Mouse (Mus musculus): ENCODE results near the gene Eloa. TPM values are rescaled to one million over a fixed set of nuclear protein-coding genes. Genes with fewer than 3 reads are reported as not detected.

Eloa gene
- polyA plus RNA-seq, 1 experiment from 2014 or later: 27.0 TPM

DNA sequence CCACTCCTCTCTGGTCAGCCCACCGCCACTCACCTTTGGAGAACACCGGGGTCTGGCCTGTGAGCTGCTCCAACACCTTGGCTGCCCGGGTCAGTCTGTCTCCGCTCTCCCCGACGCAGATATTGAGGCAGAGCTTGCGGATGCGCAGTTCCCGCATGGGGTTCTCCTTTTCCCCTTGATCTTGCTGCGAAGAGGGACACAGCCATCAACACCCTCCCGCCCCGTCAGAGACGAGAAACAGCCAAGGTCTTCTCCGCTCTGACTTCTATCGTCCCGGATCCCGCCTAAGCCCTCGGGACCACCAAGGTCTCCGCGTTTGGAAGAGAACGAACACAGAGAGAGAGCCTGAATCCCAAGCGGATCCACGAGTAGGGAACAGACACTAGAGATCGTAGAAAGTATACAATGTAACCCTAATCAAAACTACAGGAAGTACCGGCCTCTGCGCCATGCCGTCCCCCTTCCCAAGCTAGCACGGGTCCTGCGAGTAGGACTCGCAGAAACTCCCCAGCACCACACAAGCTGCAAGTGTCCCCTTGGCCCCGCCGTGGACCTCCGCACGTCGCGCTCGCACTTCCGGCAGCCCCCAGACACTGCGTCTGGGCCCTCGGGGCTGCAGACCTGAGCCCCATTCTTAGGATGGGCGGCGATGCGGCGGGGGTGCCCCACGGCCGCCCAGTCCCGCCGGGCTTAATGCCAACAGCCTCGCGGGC, 31.1 kb upstream of the Eloa start:
- H3K27me3 ChIP-seq: peaks cover 18% of the 10 kb centered on the region
- peak; percentile 63 for ATAC-seq (ENCODE audit: insufficient read depth)
- H3K4me3 ChIP-seq (replicated peaks): peak overlapping the region; percentile 77
- H3K36me3 ChIP-seq (replicated peaks): peaks cover 42% of the 10 kb centered on the region
- under 1% methylated on average over 50 of the region's 50 CpGs for WGBS (ENCODE audit: insufficient replicate concordance)
- peak overlapping the region; percentile 95 for H3K9ac ChIP-seq
- peak overlapping the region; percentile 78 for H3K4me2 ChIP-seq
- peaks cover 51% of the 10 kb centered on the region for H3K4me1 ChIP-seq (replicated peaks)
- no peaks in the 10 kb centered on the region for H3K9me3 ChIP-seq (replicated peaks)
- H3K27ac ChIP-seq (replicated peaks): peak overlapping the region; percentile 64

GRCm38 (mm10) chr4:136052060-136052459, 30.5 kb upstream of the Eloa start:
- 1% methylated on average over 3 of the region's 3 CpGs for WGBS (ENCODE audit: insufficient replicate concordance)

GRCm38 (mm10) chr4:136050226-136050625, 28.7 kb upstream of the Eloa start:
- H3K9ac ChIP-seq: peak overlapping the region; percentile 21; the same call in 1 of the 2 replicates
- H3K4me3 ChIP-seq (replicated peaks): no peak overlapping the region
- no peak overlapping the region for H3K27ac ChIP-seq (replicated peaks)
- H3K4me2 ChIP-seq: no peak overlapping the region; the same call in 1 of the 2 replicates
- ATAC-seq (ENCODE audit: insufficient read depth): no peak
- peaks cover 57% of the 10 kb centered on the region for H3K36me3 ChIP-seq (replicated peaks)
- WGBS (ENCODE audit: insufficient replicate concordance): 89% methylated on average over 6 of the region's 6 CpGs
- H3K4me1 ChIP-seq (replicated peaks): peaks cover 58% of the 10 kb centered on the region
- no peaks in the 10 kb centered on the region for H3K9me3 ChIP-seq (replicated peaks)
- H3K27me3 ChIP-seq: peaks cover 6% of the 10 kb centered on the region; the same call in 1 of the 2 replicates

More at GRCm38 (mm10) chr4:136052060-136052459, 30.5 kb upstream of the Eloa start:
- H3K27ac ChIP-seq (replicated peaks): peak overlapping the region; percentile 64
- H3K9me3 ChIP-seq (replicated peaks): no peaks in the 10 kb centered on the region
- peak overlapping the region; percentile 78 for H3K4me2 ChIP-seq
- peaks cover 18% of the 10 kb centered on the region for H3K27me3 ChIP-seq
- ATAC-seq (ENCODE audit: insufficient read depth): no peak
- H3K36me3 ChIP-seq (replicated peaks): peaks cover 48% of the 10 kb centered on the region
- peaks cover 57% of the 10 kb centered on the region for H3K4me1 ChIP-seq (replicated peaks)
- H3K9ac ChIP-seq: peak overlapping the region; percentile 95
- H3K4me3 ChIP-seq (replicated peaks): peak overlapping the region; percentile 77

DNA sequence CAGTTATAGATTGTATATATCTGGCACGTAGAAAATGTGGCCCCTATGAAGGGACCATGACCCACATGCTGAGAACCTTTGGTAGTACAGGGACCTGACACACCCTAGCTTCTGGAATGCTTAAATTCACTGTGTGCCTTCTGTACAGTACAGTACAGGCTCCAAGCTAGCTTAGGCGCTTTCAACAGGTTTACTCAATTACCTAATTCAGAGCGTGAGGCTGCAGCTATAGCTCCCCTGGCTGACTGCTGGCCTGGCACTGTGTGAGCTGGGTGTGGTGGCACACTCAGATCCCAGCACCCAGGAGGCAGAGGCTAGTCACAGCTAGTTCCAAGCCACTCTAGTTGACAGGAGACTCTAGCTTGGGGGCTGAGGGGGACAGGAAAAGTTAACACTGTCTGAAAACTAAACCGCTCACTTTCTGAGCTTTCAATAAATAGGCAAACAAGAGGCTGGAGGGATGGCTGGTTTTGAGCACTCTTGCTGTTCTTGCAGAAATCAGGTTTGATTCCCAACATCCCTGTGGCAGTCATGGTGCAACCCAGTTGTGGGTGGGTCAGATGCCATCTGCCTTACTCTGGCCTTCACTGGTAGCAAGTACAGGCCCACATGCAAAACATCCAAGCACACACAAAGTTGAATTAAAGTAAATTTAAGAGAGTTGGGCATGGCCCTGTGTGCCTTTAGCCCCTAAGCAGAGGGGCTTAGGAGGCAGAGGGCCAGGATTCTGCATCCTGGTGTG, 26.9 kb upstream of the Eloa start:
- ATAC-seq (ENCODE audit: insufficient read depth): no peak
- H3K4me3 ChIP-seq (replicated peaks): no peak overlapping the region
- 64% methylated on average over 4 of the region's 4 CpGs for WGBS (ENCODE audit: insufficient replicate concordance)
- no peak overlapping the region for H3K9ac ChIP-seq
- H3K27me3 ChIP-seq: no peaks in the 10 kb centered on the region
- H3K9me3 ChIP-seq (replicated peaks): no peaks in the 10 kb centered on the region
- H3K4me1 ChIP-seq (replicated peaks): peaks cover 54% of the 10 kb centered on the region
- H3K4me2 ChIP-seq: no peak overlapping the region
- H3K36me3 ChIP-seq (replicated peaks): peaks cover 57% of the 10 kb centered on the region
- no peak overlapping the region; the same call in 1 of the 2 replicates for H3K27ac ChIP-seq (replicated peaks)

DNA sequence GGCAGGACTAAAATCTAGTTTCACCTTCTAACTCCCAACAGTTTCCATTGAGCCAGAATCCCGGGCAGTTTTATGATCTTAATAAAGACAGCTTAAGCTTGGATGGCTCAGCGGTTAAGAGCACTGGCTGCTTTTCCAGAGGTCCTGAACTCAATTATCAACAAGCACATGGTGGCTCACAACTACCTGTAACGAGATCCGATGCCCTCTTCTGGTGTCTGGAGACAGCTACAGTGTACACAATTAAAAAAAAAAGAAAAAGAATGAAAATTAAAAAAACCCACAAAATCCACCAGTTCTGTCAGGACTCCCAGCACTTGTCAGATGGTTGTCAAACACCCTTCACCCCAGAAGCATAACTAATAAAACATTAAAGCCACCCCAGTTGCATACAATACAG, 26.1 kb upstream of the Eloa start:
- no peaks in the 10 kb centered on the region for H3K27me3 ChIP-seq
- peaks cover 57% of the 10 kb centered on the region for H3K36me3 ChIP-seq (replicated peaks)
- ATAC-seq (ENCODE audit: insufficient read depth): no peak
- no peaks in the 10 kb centered on the region for H3K9me3 ChIP-seq (replicated peaks)
- 58% methylated on average over 4 of the region's 4 CpGs for WGBS (ENCODE audit: insufficient replicate concordance)
- peaks cover 52% of the 10 kb centered on the region for H3K4me1 ChIP-seq (replicated peaks)
- no peak overlapping the region for H3K4me2 ChIP-seq
- H3K27ac ChIP-seq (replicated peaks): 0 out of 2 replicates have a peak overlapping the region, but pooled peaks have one; percentile 7
- H3K9ac ChIP-seq: no peak overlapping the region
- no peak overlapping the region for H3K4me3 ChIP-seq (replicated peaks)

GRCm38 (mm10) chr4:136046888-136047287, 25.3 kb upstream of the Eloa start:
- Histone ChIP-seq H3K9ac (no peak overlapping the region), H3K27ac (replicated peaks) (no peak overlapping the region), H3K4me2 (no peak overlapping the region), H3K36me3 (replicated peaks) (peaks cover 53% of the 10 kb centered on the region), H3K4me3 (replicated peaks) (no peak overlapping the region), H3K4me1 (replicated peaks) (peaks cover 47% of the 10 kb centered on the region), H3K9me3 (replicated peaks) (no peaks in the 10 kb centered on the region), H3K27me3 (no peaks in the 10 kb centered on the region)
- no peak for ATAC-seq (ENCODE audit: insufficient read depth)
- 81% methylated on average over 6 of the region's 6 CpGs for WGBS (ENCODE audit: insufficient replicate concordance)

GRCm38 (mm10) chr4:136045091-136045490, 23.5 kb upstream of the Eloa start:
- no peak for ATAC-seq (ENCODE audit: insufficient read depth)
- Histone ChIP-seq H3K9ac (no peak overlapping the region), H3K36me3 (replicated peaks) (peaks cover 35% of the 10 kb centered on the region), H3K27me3 (no peaks in the 10 kb centered on the region), H3K4me2 (no peak overlapping the region), H3K4me3 (replicated peaks) (no peak overlapping the region), H3K9me3 (replicated peaks) (no peaks in the 10 kb centered on the region), H3K27ac (replicated peaks) (no peak overlapping the region), H3K4me1 (replicated peaks) (peaks cover 29% of the 10 kb centered on the region)
- 77% methylated on average over 5 of the region's 5 CpGs for WGBS (ENCODE audit: insufficient replicate concordance)

DNA sequence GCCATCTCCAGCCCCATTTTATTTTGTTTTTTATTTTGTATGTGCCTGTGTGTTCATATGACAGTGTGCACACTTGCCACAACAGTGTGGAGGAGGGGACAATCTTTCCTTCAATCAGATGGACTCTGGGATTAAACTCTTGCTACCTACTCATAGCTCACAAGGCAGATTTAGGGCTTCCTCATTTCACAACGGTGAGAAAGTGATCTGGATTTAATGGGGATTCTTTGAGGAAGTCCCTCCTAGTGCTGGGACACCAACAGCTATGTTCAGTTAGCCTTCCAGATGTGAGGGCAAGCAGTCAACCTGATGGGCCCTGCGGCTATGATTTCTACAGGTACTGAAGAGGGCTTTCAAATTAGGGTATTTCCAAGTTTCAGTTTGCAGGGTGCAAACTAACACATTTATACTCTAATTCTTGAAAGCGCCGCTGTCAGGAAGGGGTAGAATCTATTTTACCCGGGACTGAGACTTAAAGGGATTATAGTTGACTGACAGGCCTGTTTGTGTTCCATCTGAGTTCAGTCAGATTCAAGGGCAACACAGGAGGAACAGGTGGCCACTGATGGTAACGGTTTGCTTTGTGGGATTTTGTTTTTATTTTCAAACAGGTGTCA, 22.3 kb upstream of the Eloa start:
- H3K36me3 ChIP-seq (replicated peaks): peaks cover 23% of the 10 kb centered on the region
- no peaks in the 10 kb centered on the region for H3K27me3 ChIP-seq
- no peak overlapping the region for H3K4me3 ChIP-seq (replicated peaks)
- H3K4me2 ChIP-seq: no peak overlapping the region
- no peak overlapping the region for H3K27ac ChIP-seq (replicated peaks)
- H3K4me1 ChIP-seq (replicated peaks): peaks cover 19% of the 10 kb centered on the region
- no peak for ATAC-seq (ENCODE audit: insufficient read depth)
- WGBS (ENCODE audit: insufficient replicate concordance): 71% methylated on average over 6 of the region's 6 CpGs
- no peaks in the 10 kb centered on the region for H3K9me3 ChIP-seq (replicated peaks)
- no peak overlapping the region for H3K9ac ChIP-seq

DNA sequence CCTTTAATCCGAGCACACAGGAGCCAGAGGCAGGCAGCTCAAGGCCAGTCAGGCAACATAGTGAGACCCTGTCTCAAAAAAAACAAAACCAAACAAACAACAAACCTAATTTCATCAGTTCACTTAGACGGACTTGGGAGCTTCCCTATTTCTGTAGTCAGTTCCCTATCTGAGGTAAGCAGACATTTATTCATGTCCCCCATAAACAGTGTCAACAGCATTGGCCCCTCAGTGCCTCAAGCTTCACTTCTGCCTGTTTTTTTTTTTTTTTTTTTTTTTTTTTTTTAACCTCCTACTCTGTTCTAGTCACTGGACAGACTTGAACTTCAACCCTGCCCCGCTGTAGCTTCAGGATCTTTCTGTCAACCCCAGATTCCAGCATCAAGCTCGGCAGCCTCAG, 13.5 kb upstream of the Eloa start:
- H3K9me3 ChIP-seq (replicated peaks): no peaks in the 10 kb centered on the region
- no peak overlapping the region for H3K9ac ChIP-seq
- H3K4me2 ChIP-seq: no peak overlapping the region
- H3K27ac ChIP-seq (replicated peaks): peak overlapping the region; percentile 51
- no peaks in the 10 kb centered on the region for H3K27me3 ChIP-seq
- H3K36me3 ChIP-seq (replicated peaks): no peaks in the 10 kb centered on the region
- H3K4me1 ChIP-seq (replicated peaks): peaks cover 40% of the 10 kb centered on the region
- ATAC-seq (ENCODE audit: insufficient read depth): no peak
- no peak overlapping the region for H3K4me3 ChIP-seq (replicated peaks)
- WGBS (ENCODE audit: insufficient replicate concordance): 30% methylated on average over 4 of the region's 4 CpGs

GRCm38 (mm10) chr4:136033231-136033630, 11.7 kb upstream of the Eloa start:
- no peak for ATAC-seq (ENCODE audit: insufficient read depth)
- no peak overlapping the region for H3K27ac ChIP-seq (replicated peaks)
- no peaks in the 10 kb centered on the region for H3K9me3 ChIP-seq (replicated peaks)
- no peak overlapping the region for H3K4me3 ChIP-seq (replicated peaks)
- no peaks in the 10 kb centered on the region for H3K27me3 ChIP-seq
- no peak overlapping the region for H3K4me2 ChIP-seq
- WGBS (ENCODE audit: insufficient replicate concordance): 41% methylated on average over 1 of the region's 1 CpGs
- peaks cover 59% of the 10 kb centered on the region for H3K4me1 ChIP-seq (replicated peaks)
- H3K36me3 ChIP-seq (replicated peaks): no peaks in the 10 kb centered on the region
- no peak overlapping the region for H3K9ac ChIP-seq

Measured in liver, embryonic 15.5 days (tissue).